Mouse (Mus musculus): ENCODE results near the gene Clec10a.
"Not testable (repeated sequence)": the region's sequence is repeated elsewhere in the genome, so short reads cannot be mapped to it uniquely, and the experiment has no call there.

- TF ChIP-seq CTCF (IDR thresholded peaks at IDR 0.05); POLR2A (IDR thresholded peaks at IDR 0.05; ENCODE audit: insufficient read depth, low read depth, low read length): not testable (repeated sequence)
Observed at GRCm38 (mm10) chr11:70135001-70135400, 21.0 kb upstream of the Clec10a start.

Measured in heart, adult 2 months (tissue).